Mouse (Mus musculus) CD4-positive, CD25-positive, alpha-beta regulatory T cell, adult 4 months (primary cell): Measurements from ENCODE around the gene Gsdma. TPM values are rescaled to one million over a fixed set of nuclear protein-coding genes. Genes with fewer than 3 reads are reported as not detected.
"Not testable (repeated sequence)": the region's sequence is repeated elsewhere in the genome, so short reads cannot be mapped to it uniquely, and the experiment has no call there.

Source experiments
- ATAC-seq: one replicate; pipeline ENCODE4 v1.8.0; 2017
- polyA plus RNA-seq, 2 experiments: library from polyadenylated mRNA; unstranded; fragments of 100-300 nt; shearing (Covaris generic); gene quantifications; one replicate each; pipeline ENCODE4 v1.2.1; 2017

The Gsdma gene
- polyA plus RNA-seq, 2 experiments from 2014 or later, result 0.12 TPM; not detected in 1

GRCm38 (mm10) chr11:98710416-98711045, 46.4 kb downstream of the Gsdma start:
- peak; percentile 53 for ATAC-seq

- no peak for ATAC-seq
Measured at GRCm38 (mm10) chr11:98711046-98711434, 46.9 kb downstream of the Gsdma start.

DNA sequence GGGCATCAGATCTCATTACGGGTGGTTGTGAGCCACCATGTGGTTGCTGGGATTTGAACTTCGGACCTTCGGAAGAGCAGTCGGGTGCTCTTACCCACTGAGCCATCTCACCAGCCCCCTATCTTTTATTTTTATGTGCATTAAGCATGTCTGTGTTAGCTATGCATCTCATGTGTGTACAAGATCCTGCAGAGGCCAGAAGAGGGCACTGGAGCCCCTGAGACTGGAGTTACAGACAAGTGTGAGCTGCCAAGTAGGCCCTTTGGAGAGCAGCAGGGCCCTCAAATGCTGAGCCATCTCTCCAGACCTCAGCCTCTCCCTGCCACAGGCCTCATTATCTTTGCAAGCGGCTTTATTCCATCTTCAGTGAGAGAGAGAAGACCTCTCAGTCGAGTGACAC, 47.9 kb downstream of the Gsdma start:
- ATAC-seq, result not testable (repeated sequence)

DNA sequence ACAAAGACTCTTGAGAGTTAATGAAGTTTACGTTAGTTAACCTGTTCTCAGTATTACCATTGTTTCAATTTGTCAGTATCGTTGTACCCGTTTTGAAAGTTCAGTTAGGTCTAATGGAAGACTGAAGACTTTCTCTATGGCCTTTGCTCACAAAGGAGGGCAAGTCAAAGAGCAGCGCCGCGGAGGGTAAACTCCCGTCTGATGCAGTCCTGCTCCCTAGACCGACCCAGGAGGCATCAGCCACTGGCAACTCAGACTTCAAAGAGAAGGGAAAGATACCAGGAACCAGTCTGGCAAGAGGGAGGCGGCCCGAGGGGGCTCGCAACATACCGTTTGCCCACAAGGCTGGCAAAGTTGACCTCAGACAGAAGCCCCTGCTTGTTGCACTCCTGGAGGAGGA, 49.6 kb downstream of the Gsdma start:
- ATAC-seq, result no peak

- ATAC-seq, result no peak
Measured at GRCm38 (mm10) chr11:98715946-98716345, 51.8 kb downstream of the Gsdma start.

- ATAC-seq, result no peak
Measured at GRCm38 (mm10) chr11:98717904-98718303, 53.8 kb downstream of the Gsdma start.

DNA sequence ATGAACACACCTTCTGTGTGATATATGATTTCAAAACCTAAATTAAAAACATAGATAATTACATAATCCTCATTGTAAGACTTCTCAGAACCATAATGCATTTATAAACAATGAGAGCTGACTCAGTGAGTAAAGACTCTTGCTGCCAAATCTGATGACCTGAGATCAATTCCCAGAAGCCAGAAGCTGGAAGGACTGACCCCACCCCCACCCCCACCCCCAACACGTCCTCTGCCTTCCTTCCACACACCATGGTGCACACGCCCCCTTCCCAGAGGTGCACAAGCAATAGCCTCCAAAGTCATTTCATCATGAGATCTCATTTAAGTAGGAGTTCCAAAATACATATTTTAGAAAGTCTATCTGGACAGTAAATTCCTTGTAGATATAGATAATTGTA, 56.6 kb downstream of the Gsdma start:
- ATAC-seq, result no peak

GRCm38 (mm10) chr11:98721458-98722226, 57.5 kb downstream of the Gsdma start:
- no peak for ATAC-seq

- no peak for ATAC-seq
Measured at GRCm38 (mm10) chr11:98723098-98723497, 58.9 kb downstream of the Gsdma start.

DNA sequence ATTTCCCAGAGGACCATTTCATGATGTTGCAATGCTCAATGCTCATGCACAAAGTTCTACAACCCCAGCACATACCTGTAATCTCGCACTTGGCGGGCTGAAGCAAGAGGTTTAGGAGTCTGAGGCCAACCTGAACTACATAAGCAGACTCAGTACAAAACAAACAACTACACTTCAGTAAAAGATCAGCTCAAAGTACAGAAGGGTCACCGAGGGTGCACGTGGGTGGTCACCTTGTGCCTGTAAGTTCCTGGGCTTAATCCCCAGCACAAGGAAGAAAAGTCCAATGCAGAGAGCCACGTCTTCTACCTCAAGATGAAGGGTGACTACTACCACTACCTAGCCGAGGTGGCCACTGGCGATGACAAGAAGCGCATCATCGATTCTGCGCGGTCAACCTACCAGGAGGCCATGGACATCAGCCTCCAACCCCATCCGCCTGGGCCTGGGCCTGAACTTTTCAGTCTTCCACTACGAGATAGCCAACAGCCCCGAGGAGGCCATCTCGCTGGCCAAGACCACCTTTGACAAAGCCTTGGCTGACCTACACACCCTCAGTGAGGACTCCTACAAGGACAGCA, 61.9 kb downstream of the Gsdma start:
- ATAC-seq, result no peak

Other genes starting within 250 kb of the Gsdma start
- gene Mien1, start 225.4 kb upstream of the Gsdma start, polyA plus RNA-seq, result 100 to 1,000 TPM; 150 to 155 TPM
- gene Grb7, start 218.0 kb upstream of the Gsdma start, polyA plus RNA-seq, result 1 to 10 TPM; 3.6 to 6.2 TPM
- gene Ikzf3, start 118.3 kb upstream of the Gsdma start, polyA plus RNA-seq, result 10 to 100 TPM; 77.0 to 98.7 TPM
- gene Zpbp2, start 113.3 kb upstream of the Gsdma start, polyA plus RNA-seq, result 1 to 10 TPM; 5.0 to 6.0 TPM
- 10 to 100 TPM; 25.9 to 53.6 TPM for gene Ormdl3, start 77.0 kb upstream of the Gsdma start, polyA plus RNA-seq
- not detected for gene Lrrc3c, start 66.1 kb upstream of the Gsdma start, polyA plus RNA-seq
- gene Gm12355, start 38.7 kb upstream of the Gsdma start, polyA plus RNA-seq, result 1 to 10 TPM; 1.0 to 9.6 TPM
- gene Gsdma3, start 38.0 kb upstream of the Gsdma start, polyA plus RNA-seq, result under 1 TPM in 1 of 2 experiments, not detected in 1; 0.20 TPM
- gene Gsdma2, start 17.6 kb upstream of the Gsdma start, polyA plus RNA-seq, result not detected
- 10 to 100 TPM; 13.8 to 17.5 TPM for gene Psmd3, start 18.2 kb downstream of the Gsdma start, polyA plus RNA-seq
- not detected for gene Csf3, start 36.9 kb downstream of the Gsdma start, polyA plus RNA-seq
- 10 to 100 TPM; 27.0 to 37.5 TPM for gene Med24, start 65.1 kb downstream of the Gsdma start, polyA plus RNA-seq
- gene Thra, start 76.3 kb downstream of the Gsdma start, polyA plus RNA-seq, result 1 to 10 TPM; 4.8 to 5.7 TPM
- 10 to 100 TPM in 1 of 2 experiments, 1 to 10 TPM in 1; 4.9 to 12.3 TPM for gene Nr1d1, start 111.0 kb downstream of the Gsdma start, polyA plus RNA-seq
- gene Msl1, start 131.2 kb downstream of the Gsdma start, polyA plus RNA-seq, result 10 to 100 TPM; 22.3 to 24.8 TPM
- gene Casc3, start 140.6 kb downstream of the Gsdma start, polyA plus RNA-seq, result 10 to 100 TPM; 13.6 to 14.5 TPM
- gene Rapgefl1, start 172.4 kb downstream of the Gsdma start, polyA plus RNA-seq, result under 1 TPM in 1 of 2 experiments, not detected in 1; 0.48 TPM
- gene Wipf2, start 199.3 kb downstream of the Gsdma start, polyA plus RNA-seq, result 10 to 100 TPM; 13.5 to 13.9 TPM
- gene Cdc6, start 243.4 kb downstream of the Gsdma start, polyA plus RNA-seq, result 1 to 10 TPM; 4.1 to 8.5 TPM